Mouse (Mus musculus) neural tube, embryonic 11.5 days (tissue): ENCODE data around the gene Bpifc. TPM values are rescaled to one million over a fixed set of nuclear protein-coding genes. Genes with fewer than 3 reads are reported as not detected.

Experiments used
- ATAC-seq: fragments of 200-750 bp; cut with Nextera tagmentation; 2 replicates; pipeline ENCODE4 v1.8.0; 2017; ENCODE audit warnings: moderate number of reproducible peaks, mild to moderate bottlenecking, moderate TSS enrichment, moderate library complexity; ENCODE audit not compliant: insufficient read depth, low FRiP score, low TSS enrichment
- DNase-seq: peaks from one replicate; pipeline ENCODE4 v3.0.0-alpha.2; 2015; ENCODE audit warnings: low spot score
- H3K27ac ChIP-seq: fragments of 300-500 bp; sonication (generic); 2 replicates; pipeline ENCODE4 v1.5.1; 2014; ENCODE audit warnings: low read depth, mild to moderate bottlenecking, low read length
- H3K27me3 ChIP-seq: fragments of 300-500 bp; sonication (generic); 2 replicates; pipeline ENCODE4 v1.6.1; 2014; ENCODE audit warnings: mild to moderate bottlenecking, low read length, mixed read lengths; ENCODE audit not compliant: control insufficient read depth, insufficient read depth
- H3K36me3 ChIP-seq: fragments of 300-500 bp; sonication (generic); 2 replicates; pipeline ENCODE4 v1.6.1; 2014; ENCODE audit warnings: mild to moderate bottlenecking, low read length, moderate library complexity, mixed read lengths; ENCODE audit not compliant: control insufficient read depth, insufficient read depth
- H3K4me1 ChIP-seq: fragments of 300-500 bp; sonication (generic); 2 replicates; pipeline ENCODE4 v1.6.1; 2014; ENCODE audit warnings: low read length, mixed read lengths; ENCODE audit not compliant: control insufficient read depth, insufficient read depth
- H3K4me2 ChIP-seq: fragments of 300-500 bp; sonication (generic); 2 replicates; pipeline ENCODE4 v1.6.1; 2014; ENCODE audit warnings: low read depth, mild to moderate bottlenecking, moderate library complexity
- H3K4me3 ChIP-seq: fragments of 300-500 bp; sonication (generic); 2 replicates; pipeline ENCODE4 v1.5.1; 2014; ENCODE audit warnings: low read depth, low read length
- H3K9ac ChIP-seq: fragments of 300-500 bp; sonication (generic); 2 replicates; pipeline ENCODE4 v1.6.1; 2014; ENCODE audit warnings: mild to moderate bottlenecking, low read length
- H3K9me3 ChIP-seq: fragments of 300-500 bp; sonication (generic); 2 replicates; pipeline ENCODE4 v1.6.1; 2016; ENCODE audit warnings: low read length; ENCODE audit not compliant: control insufficient read depth
- WGBS: fragments of 180-500 bp; shearing (Covaris S2); extraction: QIAGEN DNeasy Blood & Tissue Kit; methylation state at CpG from one replicate; pipeline ENCODE4 v1.1.7; 2014; 5-methylcytosine and 5-hydroxymethylcytosine counted together
- polyA plus RNA-seq: library from polyadenylated mRNA; unstranded; fragments of >200 nt; fragmentation: Nextera tagmentation; extraction: Ambion mirVana; gene quantifications from 2 replicates; pipeline ENCODE4 v1.2.1, GENCODE M21; 2014

The Bpifc gene
- 0.14 TPM in 1 of 2 replicates, not detected in the other for polyA plus RNA-seq

GRCm38 (mm10) chr10:86011781-86012180 is at the start of gene Bpifc:
TSS of gene Bpifc (minus strand) at chr10:86011895.
- Histone ChIP-seq H3K27me3 (no peaks in the 10 kb centered on the region), H3K9ac (no peak within 1 kb of the TSS), H3K4me1 (no peaks in the 10 kb centered on the region), H3K4me3 (no peak within 1 kb of the TSS), H3K36me3 (no peaks in the 10 kb centered on the region), H3K27ac (no peak within 1 kb of the TSS), H3K9me3 (no peaks in the 10 kb centered on the region), H3K4me2 (no peak within 1 kb of the TSS)
- ATAC-seq (no peak), DNase-seq (no peak)
- 98% methylated on average over 2 of the region's 2 CpGs for WGBS

GRCm38 (mm10) chr10:86060267-86060666 is 48.6 kb upstream of the Bpifc start:
- ATAC-seq (no peak), DNase-seq (no peak)
- WGBS: 70% methylated on average over 3 of the region's 3 CpGs
- Histone ChIP-seq H3K4me2 (no peak overlapping the region), H3K9ac (no peak overlapping the region), H3K9me3 (no peaks in the 10 kb centered on the region), H3K36me3 (no peaks in the 10 kb centered on the region), H3K27me3 (no peaks in the 10 kb centered on the region), H3K4me1 (no peaks in the 10 kb centered on the region), H3K27ac (no peak overlapping the region), H3K4me3 (no peak overlapping the region)

DNA sequence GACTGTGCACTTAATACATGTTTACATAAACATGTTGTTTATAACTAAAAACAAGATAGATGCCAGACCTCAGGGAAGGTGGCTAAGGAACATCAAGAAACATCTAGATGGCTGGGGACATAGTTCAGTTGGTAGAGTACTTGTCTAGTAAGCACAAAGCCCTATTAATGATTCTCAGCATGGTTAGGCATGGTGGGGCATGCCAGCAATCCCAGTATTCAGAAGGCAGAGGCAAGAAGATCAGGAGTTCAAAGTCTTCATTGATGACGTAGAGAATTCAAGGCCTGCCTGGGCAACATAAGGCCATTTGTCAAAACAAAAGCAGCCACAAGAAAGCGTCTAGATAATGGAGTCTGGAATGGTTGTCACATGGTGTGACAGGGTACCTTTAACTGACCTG is 46.0 kb upstream of the Bpifc start:
- DNase-seq: no peak
- Histone ChIP-seq H3K9ac (no peak overlapping the region), H3K36me3 (no peaks in the 10 kb centered on the region), H3K27ac (no peak overlapping the region), H3K27me3 (no peaks in the 10 kb centered on the region), H3K4me1 (no peaks in the 10 kb centered on the region), H3K9me3 (no peaks in the 10 kb centered on the region), H3K4me3 (no peak overlapping the region), H3K4me2 (no peak overlapping the region)
- no peak for ATAC-seq
- 64% methylated on average over 2 of the region's 2 CpGs for WGBS

GRCm38 (mm10) chr10:86057286-86057685 is 45.6 kb upstream of the Bpifc start:
- no peak for ATAC-seq
- Histone ChIP-seq H3K9ac (no peak overlapping the region), H3K27ac (no peak overlapping the region), H3K9me3 (no peaks in the 10 kb centered on the region), H3K4me2 (no peak overlapping the region), H3K4me3 (no peak overlapping the region), H3K27me3 (no peaks in the 10 kb centered on the region), H3K36me3 (no peaks in the 10 kb centered on the region), H3K4me1 (no peaks in the 10 kb centered on the region)
- WGBS: 85% methylated on average over 11 of the region's 11 CpGs
- DNase-seq: no peak

- 90% methylated on average over 8 of the region's 8 CpGs for WGBS
- Histone ChIP-seq H3K4me3 (no peak overlapping the region), H3K9ac (no peak overlapping the region), H3K36me3 (no peaks in the 10 kb centered on the region), H3K9me3 (no peaks in the 10 kb centered on the region), H3K4me2 (no peak overlapping the region), H3K27ac (no peak overlapping the region), H3K27me3 (no peaks in the 10 kb centered on the region), H3K4me1 (no peaks in the 10 kb centered on the region)
- ATAC-seq: no peak
- no peak for DNase-seq
Measured at GRCm38 (mm10) chr10:86056297-86056903, 44.7 kb upstream of the Bpifc start.

GRCm38 (mm10) chr10:86052818-86053522 is 41.3 kb upstream of the Bpifc start:
- no peak for ATAC-seq
- Histone ChIP-seq H3K4me2 (no peak overlapping the region), H3K4me1 (no peaks in the 10 kb centered on the region), H3K9me3 (no peaks in the 10 kb centered on the region), H3K9ac (no peak overlapping the region), H3K27me3 (no peaks in the 10 kb centered on the region), H3K36me3 (no peaks in the 10 kb centered on the region; the same call in 1 of the 2 replicates), H3K27ac (no peak overlapping the region), H3K4me3 (no peak overlapping the region)
- 79% methylated on average over 10 of the region's 10 CpGs for WGBS
- no peak for DNase-seq

GRCm38 (mm10) chr10:86050522-86050921 is 38.8 kb upstream of the Bpifc start:
- no peak overlapping the region for H3K27ac ChIP-seq
- no peak for DNase-seq
- no peak for ATAC-seq
- 44% methylated on average over 2 of the region's 2 CpGs for WGBS
- no peak overlapping the region for H3K4me2 ChIP-seq
- no peak overlapping the region for H3K4me3 ChIP-seq
- H3K36me3 ChIP-seq: no peaks in the 10 kb centered on the region; the same call in 1 of the 2 replicates
- no peaks in the 10 kb centered on the region for H3K27me3 ChIP-seq
- no peaks in the 10 kb centered on the region for H3K9me3 ChIP-seq
- no peak overlapping the region for H3K9ac ChIP-seq
- H3K4me1 ChIP-seq: no peaks in the 10 kb centered on the region

- no peaks in the 10 kb centered on the region; the same call in 1 of the 2 replicates for H3K36me3 ChIP-seq
- 92% methylated on average over 9 of the region's 9 CpGs for WGBS
- no peak overlapping the region for H3K4me2 ChIP-seq
- H3K27me3 ChIP-seq: no peaks in the 10 kb centered on the region
- no peak overlapping the region for H3K27ac ChIP-seq
- DNase-seq (no peak), ATAC-seq (no peak)
- no peak overlapping the region for H3K9ac ChIP-seq
- H3K9me3 ChIP-seq: no peaks in the 10 kb centered on the region
- H3K4me1 ChIP-seq: no peaks in the 10 kb centered on the region
- H3K4me3 ChIP-seq: no peak overlapping the region
Measured at GRCm38 (mm10) chr10:86047786-86048185, 36.1 kb upstream of the Bpifc start.

- Histone ChIP-seq H3K4me3 (no peak overlapping the region), H3K27ac (no peak overlapping the region), H3K36me3 (no peaks in the 10 kb centered on the region; the same call in 1 of the 2 replicates), H3K27me3 (no peaks in the 10 kb centered on the region), H3K4me2 (no peak overlapping the region), H3K9ac (no peak overlapping the region), H3K4me1 (no peaks in the 10 kb centered on the region), H3K9me3 (no peaks in the 10 kb centered on the region)
- WGBS: 86% methylated on average over 1 of the region's 1 CpGs
- ATAC-seq: no peak
- no peak for DNase-seq
Measured at GRCm38 (mm10) chr10:86046371-86046770, 34.7 kb upstream of the Bpifc start.
